Mouse (Mus musculus) right cerebral cortex, postnatal 14 days (tissue): ENCODE results near the gene BC024063.
"Not testable (repeated sequence)": the region's sequence is repeated elsewhere in the genome, so short reads cannot be mapped to it uniquely, and the experiment has no call there.

Experiments used
- DNase-seq: peaks from one replicate; pipeline ENCODE4 v3.0.0; 2022

Gene BC024063

GRCm38 (mm10) chr10:82082728-82083621, at the start of gene BC024063:
Gene BC024063, plus strand, starts transcription at chr10:82083353.
- peak; percentile 68 for DNase-seq

DNA sequence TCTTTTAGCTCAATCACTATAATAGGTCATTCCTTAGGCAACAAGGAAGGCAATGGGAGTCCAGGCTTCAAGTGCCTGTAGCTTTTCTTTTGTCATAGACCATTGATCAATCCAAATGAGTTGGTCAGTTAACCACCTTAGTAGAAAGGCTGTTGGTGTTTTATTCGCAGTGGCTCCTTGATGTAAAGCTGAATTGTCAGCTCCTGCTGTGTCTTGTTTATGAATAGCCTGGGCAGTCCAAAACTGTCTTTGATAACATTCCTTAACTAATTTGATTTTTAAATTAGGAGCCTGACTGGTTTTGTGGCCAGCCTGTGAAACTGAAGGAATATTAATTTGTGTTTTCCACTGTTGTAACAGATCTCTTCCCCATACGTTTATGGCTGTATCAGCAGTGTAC, 41.0 kb upstream of the BC024063 start:
- DNase-seq: no peak

DNA sequence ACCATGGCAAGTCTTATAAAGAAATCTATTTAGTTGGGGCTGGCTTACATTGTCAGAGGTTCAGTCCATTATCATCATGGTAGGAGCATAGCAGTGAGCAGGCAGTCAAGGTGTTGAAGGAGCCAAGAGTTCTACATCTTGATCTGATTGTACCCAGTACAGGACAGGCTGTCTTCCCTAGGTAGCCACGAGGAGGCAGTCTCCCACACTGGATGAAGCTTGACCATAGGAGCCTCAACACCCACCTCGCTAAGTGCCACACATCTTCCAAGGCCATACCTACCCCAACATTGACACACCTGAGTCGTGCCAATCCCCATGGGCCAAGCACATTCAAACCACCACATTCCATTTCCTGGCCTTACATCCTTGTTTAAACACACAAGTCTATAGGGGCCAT, 36.5 kb upstream of the BC024063 start:
- DNase-seq: no peak

- peak; percentile 93 for DNase-seq
Measured at GRCm38 (mm10) chr10:82047597-82048459, 35.3 kb upstream of the BC024063 start, which contains the start of gene Zfp873. Gene Zfp873, plus strand, starts transcription at chr10:82048123.

DNA sequence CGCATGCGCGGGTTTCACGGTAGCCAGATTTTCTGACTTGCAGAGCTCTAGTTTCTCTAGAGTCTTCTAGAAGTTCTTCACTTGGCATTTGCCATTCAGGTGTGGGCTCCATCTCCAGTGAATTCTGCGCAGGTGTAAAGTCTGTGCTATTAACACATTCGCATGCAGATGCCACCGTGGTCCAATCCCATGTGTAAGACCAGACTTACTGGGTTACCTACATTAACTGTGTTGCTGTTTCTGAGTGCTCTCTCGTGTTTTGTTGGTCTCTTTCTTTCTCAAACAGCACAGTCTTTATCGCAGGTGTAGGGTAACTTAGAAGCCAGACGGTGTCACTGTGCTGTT, 34.7 kb upstream of the BC024063 start:
- not testable (repeated sequence) for DNase-seq

DNA sequence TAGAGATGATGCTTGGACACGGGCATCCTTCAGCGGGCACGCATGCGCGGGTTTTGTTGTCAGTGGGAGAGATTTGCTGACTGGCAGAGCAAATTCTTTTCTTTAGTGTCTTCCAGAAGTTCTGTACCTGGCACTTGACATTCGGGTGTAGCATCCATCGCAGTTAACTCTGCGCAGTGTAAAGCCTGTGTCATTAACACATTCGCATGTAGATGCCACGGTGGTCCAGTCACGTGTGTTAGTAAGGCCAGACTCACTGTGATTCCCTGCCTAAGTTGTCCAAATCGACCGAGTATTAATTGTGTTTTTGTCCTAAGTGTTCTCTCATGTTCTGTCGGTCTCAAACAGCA, 444 bp downstream of the BC024063 start:
- DNase-seq: not testable (repeated sequence)

GRCm38 (mm10) chr10:82117206-82117605, 34.1 kb downstream of the BC024063 start:
- DNase-seq: no peak

DNA sequence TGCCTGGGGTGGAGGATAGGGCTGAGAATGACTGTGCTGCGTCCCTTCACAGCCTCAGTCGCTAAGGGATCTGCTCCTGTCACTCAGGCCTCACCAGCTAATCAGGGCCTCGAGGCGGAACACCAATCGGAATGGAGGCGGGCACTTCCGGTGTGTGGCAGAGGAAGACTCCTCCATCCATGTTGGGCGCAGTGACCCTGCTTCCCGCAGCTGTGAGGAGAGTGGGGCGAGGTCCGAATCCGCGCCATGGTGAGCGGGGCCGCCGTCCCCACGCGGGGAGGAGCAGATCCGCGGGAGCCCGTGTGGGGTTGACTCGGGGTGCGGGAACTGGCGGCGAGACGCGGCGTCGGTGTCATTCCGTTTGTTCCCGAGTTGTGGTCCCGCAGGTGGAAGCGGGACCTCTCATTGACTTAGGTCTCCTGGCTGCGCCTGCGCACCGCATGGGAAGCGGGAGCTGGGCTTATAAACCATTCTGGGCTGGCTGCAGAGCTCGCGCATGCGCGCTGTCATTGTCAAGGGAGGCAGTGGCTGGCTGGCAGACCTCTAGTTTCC, 44.8 kb downstream of the BC024063 start, which contains the start of gene AU041133:
Gene AU041133, plus strand, starts transcription at position 164 of the 552 bp plus-strand sequence.
- DNase-seq: peak; percentile 86

DNA sequence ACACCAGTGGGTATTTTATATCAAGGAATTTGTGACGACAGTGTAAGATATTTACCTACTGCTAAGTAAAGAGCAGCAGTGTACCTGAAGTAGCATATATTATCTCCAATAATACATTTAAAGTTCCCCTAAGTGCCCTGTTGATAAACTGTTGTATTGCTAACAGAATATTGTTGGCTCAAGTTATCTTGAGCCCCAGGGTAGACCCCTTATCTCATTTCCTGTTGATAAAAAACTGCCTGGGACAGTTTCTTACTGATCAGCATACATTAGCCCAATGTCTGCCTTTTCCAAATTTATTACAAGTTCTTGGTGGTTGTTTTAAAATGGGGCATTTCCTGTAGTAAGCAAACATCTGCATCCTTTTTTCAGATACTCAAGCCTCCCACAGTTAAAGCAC, 62.1 kb downstream of the BC024063 start:
- no peak for DNase-seq

GRCm38 (mm10) chr10:82147571-82147970, 64.4 kb downstream of the BC024063 start:
- DNase-seq: no peak
